Mouse (Mus musculus) bone marrow, adult 2 months (tissue): Measurements from ENCODE around the gene Gm16485.

ENCODE experiments used
- CTCF ChIP-seq: fragments of 200-500 bp; IDR thresholded peaks from 2 replicates; pipeline ENCODE4 v1.5.1; 2011; ENCODE audit warnings: low read length, control low read depth; ENCODE audit not compliant: control insufficient read depth, insufficient read depth
- POLR2A ChIP-seq: fragments of 200-500 bp; IDR thresholded peaks from 2 replicates; pipeline ENCODE4 v1.6.1; 2011; ENCODE audit warnings: low read depth, mild to moderate bottlenecking, control low read depth, low read length, borderline replicate concordance; ENCODE audit not compliant: control insufficient read depth

- TF ChIP-seq POLR2A (no peak), CTCF (no peak)
These were observed 18.3 kb upstream of the Gm16485 start for GRCm38 (mm10) chr9:8953306-8953705.
